In genomic region chr5:44686344-44686743, GRCm38 (mm10) we compare ENCODE assay signal across 14 mouse cellular contexts.
DNase-seq lines count a peak whose midpoint lies in the region; ATAC-seq lines count a peak whose summit lies in the region.
"Had no signal": no experiment of that assay in that cellular context is flagged by ENCODE, and none has a peak within 500 bp of the region (broad histone marks: within the 10 kb centered on the region; RNA-seq: fewer than 3 reads in every experiment).

No protein-coding gene starts in this region.

- no peaks in the 10 kb centered on the region for H3K9me3 ChIP-seq in embryonic facial prominence, embryonic 12.5 days
- no peaks in the 10 kb centered on the region for H3K9me3 ChIP-seq in limb, embryonic 12.5 days

- H3K27me3 ChIP-seq in embryonic facial prominence, embryonic 12.5 days: no peaks in the 10 kb centered on the region
- H3K27me3 ChIP-seq in limb, embryonic 12.5 days: no peaks in the 10 kb centered on the region

- H3K27ac ChIP-seq in embryonic facial prominence, embryonic 12.5 days: 0 out of 2 replicates have a peak overlapping the region, but pooled peaks have one; percentile 41
- H3K27ac ChIP-seq in limb, embryonic 12.5 days: peak overlapping the region; percentile 19; the same call in 1 of the 2 replicates

- peak; percentile 48 for DNase-seq in embryo, embryonic 11 days
- DNase-seq in embryo, embryonic 9.5 days (ENCODE audit: extremely low spot score): no peak
- DNase-seq in Muller cell, postnatal 12 days (ENCODE audit: inconsistent ontology term): peak; percentile 13
- DNase-seq in left cerebral cortex, postnatal 4 days: no peak
- DNase-seq in layer of hippocampus, adult 11-12 months (ENCODE audit: low spot score): no peak
- DNase-seq: B cell, adult 2 months; cerebellum, adult 9-10 months; lung, adult 2 months; thymus, postnatal 36 days had no signal

- 53% methylated on average over 6 of the region's 6 CpGs for WGBS in embryonic facial prominence, embryonic 12.5 days
- 20% methylated on average over 6 of the region's 6 CpGs for WGBS in limb, embryonic 12.5 days

- no peak overlapping the region for H3K4me3 ChIP-seq in embryonic facial prominence, embryonic 12.5 days
- no peak overlapping the region for H3K4me3 ChIP-seq in limb, embryonic 12.5 days (replicated peaks)
- H3K4me3 ChIP-seq: myocyte had no signal

- no peak overlapping the region for H3K9ac ChIP-seq in embryonic facial prominence, embryonic 12.5 days
- H3K9ac ChIP-seq in limb, embryonic 12.5 days (replicated peaks): no peak overlapping the region

- peaks cover 7% of the 10 kb centered on the region; the same call in 1 of the 2 replicates for H3K4me1 ChIP-seq in embryonic facial prominence, embryonic 12.5 days
- H3K4me1 ChIP-seq in limb, embryonic 12.5 days (replicated peaks): peaks cover 25% of the 10 kb centered on the region

- ATAC-seq in embryonic facial prominence, embryonic 12.5 days (ENCODE audit: insufficient number of reproducible peaks, insufficient read depth, low FRiP score, low TSS enrichment): no peak
- ATAC-seq in limb, embryonic 12.5 days (ENCODE audit: insufficient number of reproducible peaks, insufficient read depth, low FRiP score, low TSS enrichment, low read depth): 0 out of 2 replicates have a peak, but pooled peaks have one; percentile 68
- no peak for ATAC-seq in granulocyte monocyte progenitor cell, adult 5-6 weeks (replicated peaks; ENCODE audit: poor library complexity, severe bottlenecking)
- ATAC-seq: inflammation-experienced regulatory T-cells, adult 6 months had no signal

- intact Hi-C loops in left cerebral cortex, postnatal 4 days (cut with DNase I): no loop called here

- H3K36me3 ChIP-seq in embryonic facial prominence, embryonic 12.5 days: no peaks in the 10 kb centered on the region
- H3K36me3 ChIP-seq in limb, embryonic 12.5 days: no peaks in the 10 kb centered on the region

- H3K4me2 ChIP-seq in embryonic facial prominence, embryonic 12.5 days (replicated peaks): no peak overlapping the region
- H3K4me2 ChIP-seq in limb, embryonic 12.5 days: no peak overlapping the region

Comparison
In these comparisons a context has a peak if more than half of its experiments do, and no peak if none do; other contexts are left out.
1. DNase-seq: peak in embryo, embryonic 11 days (single experiment) and Muller cell, postnatal 12 days (single experiment); none in embryo, embryonic 9.5 days (single experiment), left cerebral cortex, postnatal 4 days (single experiment) and layer of hippocampus, adult 11-12 months (single experiment).